Mouse (Mus musculus): ENCODE measurements around the gene Ptbp1. TPM values are rescaled to one million over a fixed set of nuclear protein-coding genes. Genes with fewer than 3 reads are reported as not detected.
"Not testable (repeated sequence)": the region's sequence is repeated elsewhere in the genome, so short reads cannot be mapped to it uniquely, and the experiment has no call there.

The Ptbp1 gene
- polyA plus RNA-seq, 2 experiments from 2014 or later = 103 to 274 TPM

DNA sequence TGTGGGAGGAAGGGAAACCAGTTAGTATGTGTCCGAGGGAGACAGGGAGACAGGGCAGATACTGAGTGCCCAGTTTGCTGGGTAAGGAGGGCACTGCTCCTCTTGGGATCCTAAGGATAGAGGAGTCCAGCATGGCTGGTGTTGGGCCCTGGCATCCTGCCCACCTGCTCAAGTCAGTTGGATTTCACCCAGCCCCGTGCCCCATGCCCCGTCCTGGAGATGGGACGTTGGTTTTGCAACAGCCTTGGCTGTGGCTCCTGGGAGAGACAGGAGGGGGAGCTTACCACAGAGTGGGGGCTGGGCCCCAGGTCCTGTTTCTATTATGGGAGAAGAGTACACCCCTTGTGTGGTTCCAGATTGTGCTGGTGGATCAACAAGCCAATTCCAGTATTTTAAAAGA, 30.2 kb downstream of the Ptbp1 start:
- no peak for ATAC-seq

DNA sequence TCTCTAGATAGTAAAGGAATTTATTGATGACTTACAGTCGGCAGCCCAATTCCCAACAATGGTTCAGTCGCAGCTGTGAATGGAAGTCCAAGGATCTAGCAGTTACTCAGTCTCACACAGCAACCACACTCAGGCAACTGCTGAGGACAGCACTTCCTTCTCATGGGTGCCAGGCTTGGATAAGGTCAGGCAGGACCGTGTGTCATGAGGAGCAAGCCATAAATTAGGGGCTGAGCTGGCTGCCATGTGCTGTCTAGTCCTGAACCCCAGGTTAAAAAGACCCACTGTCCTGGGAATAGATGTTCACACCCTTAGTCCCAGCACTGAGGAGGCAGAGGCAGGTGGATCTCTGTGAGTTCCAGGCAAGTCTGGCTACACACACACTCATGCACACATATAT, 30.7 kb downstream of the Ptbp1 start:
- not testable (repeated sequence) for ATAC-seq

DNA sequence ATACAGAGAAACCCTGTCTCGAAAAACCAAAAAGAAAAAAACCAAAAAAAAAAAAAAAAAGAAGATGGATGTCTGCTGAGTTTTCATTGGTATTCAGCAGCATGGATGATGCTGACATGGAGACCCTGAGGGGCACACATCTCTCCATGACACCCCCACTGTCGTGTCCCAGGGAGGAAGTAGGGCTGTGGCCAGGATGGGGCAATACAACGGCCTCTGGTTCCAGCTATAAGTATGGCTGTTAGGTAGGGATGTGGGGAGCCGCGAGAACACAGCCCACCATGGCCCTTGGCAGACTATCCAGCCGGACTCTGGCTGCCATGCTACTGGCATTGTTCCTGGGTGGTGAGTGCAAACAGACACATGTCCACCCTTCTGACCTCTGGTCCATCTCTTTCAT, 31.8 kb downstream of the Ptbp1 start, which contains the start of gene Elane:
Gene Elane, plus strand, starts transcription at position 194 of the 400 bp plus-strand sequence.
- no peak for ATAC-seq

DNA sequence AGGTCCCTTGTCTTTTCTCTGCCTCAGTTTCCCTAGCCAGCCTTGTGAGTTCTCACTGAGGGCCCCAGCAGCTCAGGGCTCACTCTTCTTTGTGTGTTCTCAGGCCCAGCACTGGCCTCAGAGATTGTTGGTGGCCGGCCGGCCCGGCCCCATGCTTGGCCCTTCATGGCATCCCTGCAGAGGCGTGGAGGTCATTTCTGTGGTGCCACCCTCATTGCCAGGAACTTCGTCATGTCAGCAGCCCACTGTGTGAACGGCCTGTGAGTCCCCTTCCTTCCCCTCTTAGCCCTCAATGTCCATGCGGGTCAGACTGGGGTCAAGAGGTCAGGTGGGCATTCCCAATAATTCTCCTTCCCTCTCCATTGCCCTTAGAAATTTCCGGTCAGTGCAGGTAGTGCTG, 32.4 kb downstream of the Ptbp1 start:
- ATAC-seq = no peak

DNA sequence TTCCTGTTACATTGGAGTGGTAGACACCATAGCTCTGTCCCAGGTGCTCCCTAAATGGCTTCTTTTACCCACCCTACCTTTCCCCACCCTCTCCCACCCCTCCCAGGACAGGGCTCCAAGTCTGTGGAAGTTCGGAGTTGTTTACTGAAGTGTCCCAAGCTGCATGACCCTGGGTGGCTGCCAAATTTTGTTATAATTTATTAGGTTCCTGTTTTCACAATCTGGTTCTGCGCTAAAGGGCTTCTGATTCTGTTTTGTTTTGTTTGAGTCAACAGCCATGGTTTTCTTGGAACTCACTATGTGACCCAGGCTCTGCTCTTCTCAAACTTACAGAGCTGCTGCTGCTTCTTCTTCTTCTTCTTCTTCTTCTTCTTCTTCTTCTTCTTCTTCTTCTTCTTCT, 35.2 kb downstream of the Ptbp1 start:
- ATAC-seq = no peak

DNA sequence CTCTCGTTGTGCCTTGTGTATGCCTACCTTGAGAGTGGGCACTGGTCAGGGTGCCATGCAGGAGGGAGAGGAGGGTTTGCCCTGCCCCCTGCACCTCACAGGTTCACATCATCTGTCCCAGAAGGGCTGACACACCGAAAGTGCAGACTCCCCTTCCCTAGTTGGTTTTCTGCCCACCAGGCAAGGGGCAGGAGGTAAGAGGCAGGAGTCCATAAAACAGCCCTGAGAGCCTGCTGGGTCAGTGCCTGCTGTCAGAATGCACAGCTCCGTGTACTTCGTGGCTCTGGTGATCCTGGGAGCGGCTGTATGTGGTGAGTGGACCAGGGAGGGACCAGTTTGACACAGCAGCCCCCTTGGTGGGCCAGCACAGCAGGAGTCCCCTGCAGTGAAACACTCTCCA, 36.4 kb downstream of the Ptbp1 start, which contains the start of gene Cfd:
Gene Cfd, plus strand, starts transcription at position 184 of the 400 bp plus-strand sequence.
- ATAC-seq = no peak

DNA sequence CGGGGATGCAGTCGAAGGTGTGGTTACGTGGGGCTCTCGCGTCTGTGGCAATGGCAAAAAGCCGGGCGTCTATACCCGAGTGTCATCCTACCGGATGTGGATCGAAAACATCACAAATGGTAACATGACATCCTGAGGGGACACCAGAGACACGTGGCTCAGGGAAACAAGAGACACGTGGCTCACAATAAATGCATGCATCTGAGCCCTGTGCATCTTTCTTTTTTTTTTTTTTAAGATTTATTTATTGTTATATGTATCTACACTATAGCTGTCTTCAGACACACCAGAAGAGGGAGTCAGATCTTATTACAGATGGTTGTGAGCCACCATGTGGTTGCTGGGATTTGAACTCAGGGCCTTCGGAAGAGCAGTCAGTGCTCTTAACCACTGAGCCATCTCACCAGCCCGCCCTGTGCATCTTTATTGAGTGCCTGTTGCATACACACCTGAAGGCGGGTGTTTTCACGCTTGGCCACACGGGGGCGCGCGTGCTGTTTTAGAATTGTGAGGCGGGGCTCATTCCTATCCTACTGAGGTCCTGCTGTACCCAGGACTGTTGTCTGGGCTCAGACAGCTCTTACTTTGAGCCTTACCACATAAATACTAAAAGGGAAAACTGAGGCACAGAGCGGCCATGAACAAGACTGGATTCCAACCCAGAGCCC, 38.4 kb downstream of the Ptbp1 start:
- ATAC-seq = peak; percentile 73

DNA sequence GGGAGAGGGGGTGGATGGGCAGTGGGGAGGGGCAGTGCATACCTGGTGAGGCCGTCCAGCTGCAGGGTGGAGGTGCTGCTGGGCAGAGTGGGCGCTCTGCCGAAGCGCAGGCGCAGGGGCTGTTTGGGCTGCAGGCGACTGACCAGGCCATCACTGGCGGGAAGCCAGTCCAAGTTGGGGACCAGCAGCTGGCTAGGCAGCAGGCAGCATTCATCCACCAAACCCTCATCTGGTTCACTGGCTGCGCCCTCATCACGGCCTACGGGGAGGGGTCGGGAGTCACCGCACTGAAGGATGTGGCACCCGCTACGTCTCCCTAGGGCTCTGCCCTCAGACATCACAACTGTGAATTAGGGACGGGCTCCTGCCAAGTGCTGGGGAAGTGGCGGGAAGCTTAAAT, 42.1 kb downstream of the Ptbp1 start:
- no peak for ATAC-seq

DNA sequence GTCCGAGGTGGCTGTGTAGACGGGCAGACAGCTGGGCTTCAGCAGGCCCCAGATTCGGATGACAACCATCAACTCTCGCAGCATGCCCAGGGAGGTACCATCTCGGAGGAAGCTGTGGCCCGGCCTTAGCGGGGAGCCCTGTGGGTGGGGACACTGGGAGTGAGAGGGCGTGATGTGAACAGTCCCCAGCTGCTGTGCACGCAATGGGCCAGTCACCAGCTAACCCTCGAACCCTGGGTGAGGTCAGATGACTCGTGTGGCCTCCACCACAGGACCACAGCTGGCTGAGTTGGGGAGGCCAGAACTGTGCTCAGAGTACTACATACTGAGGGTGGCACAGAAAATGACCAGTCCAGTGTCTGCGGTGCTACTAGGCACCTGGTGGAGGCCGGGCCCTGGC, 42.6 kb downstream of the Ptbp1 start:
- no peak for ATAC-seq

DNA sequence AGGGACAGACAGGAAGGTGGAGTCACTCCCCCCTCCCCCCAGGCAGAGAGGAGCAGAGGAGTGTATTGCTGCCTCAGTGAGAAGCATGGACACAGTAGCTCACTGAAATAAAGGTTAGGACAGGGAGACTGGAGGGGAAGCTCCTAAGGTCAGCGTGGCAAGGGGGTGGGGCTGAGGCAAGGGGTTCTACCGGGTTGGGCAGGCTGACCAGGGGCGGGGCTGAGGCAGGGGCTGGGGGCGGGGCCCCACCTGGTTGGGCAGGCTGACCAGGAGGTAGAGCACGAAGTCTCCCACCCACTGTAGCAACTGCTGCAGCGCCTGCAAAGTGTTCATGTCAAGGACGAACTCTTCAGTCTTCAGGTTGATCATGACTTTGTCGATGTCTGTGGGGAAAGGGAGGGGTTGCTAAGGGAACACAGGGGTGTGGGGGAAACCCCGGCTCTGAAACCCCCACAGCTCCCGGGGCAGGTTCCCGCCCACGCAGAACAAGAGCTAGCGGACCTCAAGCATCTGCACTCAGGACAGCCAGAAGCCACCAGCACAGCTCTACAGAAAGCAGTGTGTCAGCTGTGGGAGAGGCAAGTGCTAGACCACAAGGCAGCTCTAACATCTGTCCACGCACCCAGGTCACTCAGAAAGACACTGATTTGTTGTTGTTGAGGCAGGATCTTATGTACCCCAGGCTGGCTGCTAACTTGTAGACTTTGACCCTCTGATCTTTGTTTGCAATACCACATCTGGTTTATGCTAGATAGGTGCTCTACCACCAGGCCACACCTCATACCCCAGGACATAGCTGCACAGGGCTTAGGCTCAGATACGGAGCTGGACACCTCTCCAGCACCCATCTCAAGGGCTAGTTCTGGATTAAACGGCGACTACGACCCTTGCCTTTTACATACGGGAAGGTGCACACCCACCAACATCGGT, 43.4 kb downstream of the Ptbp1 start:
- ATAC-seq = peak; percentile 74

DNA sequence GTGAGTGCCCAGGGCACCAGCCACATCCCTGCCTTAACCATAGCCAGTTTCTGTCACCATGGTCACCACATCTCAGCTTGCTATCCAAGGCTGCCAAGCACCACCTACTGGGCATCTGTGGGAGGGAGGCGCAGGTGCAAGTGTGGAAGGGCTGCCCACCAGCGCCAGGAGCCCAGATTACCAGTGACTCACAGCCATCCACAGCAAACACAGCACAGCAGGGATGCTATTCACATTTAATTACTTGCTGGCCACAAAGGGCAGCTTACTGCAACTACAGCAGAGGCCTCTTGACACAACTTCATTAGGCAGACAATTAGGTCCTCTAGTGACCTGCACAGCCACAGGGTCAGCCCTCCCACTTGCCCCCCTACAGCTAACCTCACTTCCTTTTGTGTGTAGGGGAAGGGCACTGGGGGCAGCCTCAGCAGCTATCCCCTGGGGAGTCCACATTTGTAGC, 46.8 kb downstream of the Ptbp1 start:
- no peak for ATAC-seq

DNA sequence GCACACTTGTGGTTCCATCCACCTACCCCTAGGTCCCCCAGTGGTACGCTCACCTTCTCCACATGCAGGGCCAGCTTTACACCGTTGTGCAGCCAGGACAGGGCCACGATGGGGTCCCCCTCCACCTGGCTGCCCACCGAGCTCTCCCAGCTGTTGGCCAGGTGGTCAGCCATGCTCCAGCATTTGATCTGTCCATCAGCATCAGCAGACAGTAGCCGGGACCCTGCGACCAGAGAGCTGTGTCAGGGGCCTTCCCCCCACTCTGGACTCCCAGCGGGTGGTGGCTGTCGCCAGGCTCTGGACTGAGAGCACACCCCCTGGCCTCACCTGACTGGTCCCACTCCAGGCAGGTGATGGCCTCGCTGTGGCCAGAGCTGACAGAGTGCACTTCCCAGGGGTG, 52.5 kb downstream of the Ptbp1 start:
- no peak for ATAC-seq

DNA sequence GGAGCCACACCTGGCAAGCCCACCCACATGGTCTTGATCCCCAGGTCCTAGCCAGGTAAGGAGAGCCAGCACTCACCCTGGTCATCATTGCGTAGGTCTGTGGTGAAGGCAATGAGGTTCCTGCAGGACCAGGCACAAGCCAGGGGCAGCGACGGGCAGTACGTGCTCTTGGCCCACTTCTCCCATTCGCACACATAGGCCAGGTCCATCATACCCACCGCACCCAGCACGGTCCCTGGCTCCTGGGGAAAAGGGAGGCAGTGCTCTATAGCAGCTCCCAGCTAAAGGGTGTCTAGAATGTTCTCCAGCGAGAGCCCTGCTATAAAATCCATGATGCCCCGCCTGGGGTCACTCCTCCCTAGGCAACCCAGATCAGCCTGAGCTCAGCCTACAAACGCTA, 53.2 kb downstream of the Ptbp1 start:
- ATAC-seq = no peak

DNA sequence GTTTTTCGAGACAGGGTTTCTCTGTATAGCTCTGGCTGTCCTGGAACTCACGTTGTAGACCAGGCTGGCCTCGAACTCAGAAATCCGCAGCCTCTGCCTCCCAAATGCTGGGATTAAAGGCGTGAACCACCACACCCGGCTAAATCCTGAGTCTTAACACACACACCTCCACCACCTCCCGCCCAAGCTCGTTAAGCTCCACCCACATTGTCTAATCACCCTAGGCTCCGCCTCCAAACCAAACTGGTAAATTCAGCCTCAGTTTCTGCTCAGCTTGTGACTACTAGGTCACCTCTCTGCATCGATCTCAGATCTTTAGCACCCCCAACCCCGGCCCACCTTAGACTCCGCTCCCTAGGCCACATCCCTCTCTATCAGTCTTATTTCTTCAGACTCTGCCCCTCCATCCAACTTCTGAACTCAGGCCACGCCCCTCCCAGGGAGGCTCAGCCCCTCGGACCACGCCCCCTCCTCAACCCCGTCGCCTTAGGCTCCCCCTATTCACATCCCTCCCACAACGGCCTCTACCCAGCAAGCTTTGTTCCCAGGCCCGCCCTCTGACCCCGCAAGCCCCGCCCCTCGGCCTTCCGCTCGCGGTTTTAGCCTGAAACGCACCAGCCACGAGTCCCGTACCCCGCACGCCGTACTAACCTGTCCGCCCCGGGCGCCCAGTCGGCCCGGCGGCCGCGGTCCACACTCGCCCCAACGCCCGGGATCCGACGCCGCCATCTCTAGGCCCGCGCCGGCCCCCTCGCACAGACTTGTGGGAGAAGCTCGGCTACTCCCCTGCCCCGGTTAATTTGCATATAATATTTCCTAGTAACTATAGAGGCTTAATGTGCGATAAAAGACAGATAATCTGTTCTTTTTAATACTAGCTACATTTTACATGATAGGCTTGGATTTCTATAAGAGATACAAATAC, 54.2 kb downstream of the Ptbp1 start, which contains the start of gene Med16:
Gene Med16, minus strand, starts transcription at position 757 of the 925 bp plus-strand sequence.
- peak; percentile 95 for ATAC-seq

DNA sequence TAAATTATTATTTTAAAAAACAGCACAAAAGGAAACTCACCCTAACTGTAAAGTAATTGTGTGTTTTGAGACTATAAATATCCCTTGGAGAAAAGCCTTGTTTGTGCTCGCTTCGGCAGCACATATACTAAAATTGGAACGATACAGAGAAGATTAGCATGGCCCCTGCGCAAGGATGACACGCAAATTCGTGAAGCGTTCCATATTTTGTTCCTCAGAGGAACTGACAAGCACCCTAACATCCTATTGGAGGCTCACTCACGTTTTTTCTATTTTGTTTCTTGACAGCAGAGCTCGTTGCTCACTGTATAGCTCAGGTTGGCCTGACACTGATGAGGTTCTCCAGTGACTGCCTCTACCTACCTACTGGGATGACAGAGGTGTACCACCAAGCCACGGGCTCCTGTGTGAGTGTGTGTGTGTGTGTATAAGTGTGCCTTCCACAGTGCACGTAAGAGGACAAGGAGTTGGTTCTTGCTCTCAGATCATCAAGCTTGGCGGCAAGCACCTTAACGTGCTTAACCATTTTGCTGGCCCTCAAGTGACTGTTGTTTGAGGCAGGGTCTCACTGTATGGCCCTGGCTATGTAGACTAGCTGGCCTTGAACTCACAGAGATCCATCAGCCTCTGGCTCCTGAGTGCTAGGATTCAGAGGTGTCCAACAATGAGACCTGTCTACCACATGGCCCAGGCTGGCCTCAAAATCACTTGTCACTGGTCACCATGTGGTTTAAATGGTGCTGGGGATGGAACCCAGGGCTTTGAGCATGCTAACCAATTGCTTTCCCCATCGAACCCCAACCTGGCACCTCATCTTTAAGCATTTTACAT, 55.1 kb downstream of the Ptbp1 start:
- ATAC-seq = peak; percentile 38

DNA sequence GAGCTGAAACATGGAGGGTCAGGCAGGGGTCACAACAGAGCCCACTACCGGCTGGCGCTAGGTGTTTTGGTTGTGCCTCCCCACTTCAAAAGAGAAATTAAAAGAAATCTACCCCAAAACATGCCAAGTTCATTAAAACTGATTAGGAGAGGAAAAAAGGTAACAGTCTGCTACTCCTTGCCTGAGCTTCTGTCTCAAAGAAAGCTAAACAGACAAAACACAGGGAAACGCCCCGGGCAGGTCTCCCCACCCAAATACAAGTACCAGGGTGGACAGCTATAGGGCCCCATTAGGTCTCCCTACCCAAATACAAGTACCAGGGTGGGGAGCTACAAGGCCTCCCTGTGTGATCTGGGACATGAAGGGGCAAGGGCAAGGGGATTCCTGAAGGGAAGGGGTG, 56.3 kb downstream of the Ptbp1 start, which contains the start of gene Gm26602:
Gene Gm26602, plus strand, starts transcription at position 301 of the 400 bp plus-strand sequence.
- ATAC-seq = no peak

DNA sequence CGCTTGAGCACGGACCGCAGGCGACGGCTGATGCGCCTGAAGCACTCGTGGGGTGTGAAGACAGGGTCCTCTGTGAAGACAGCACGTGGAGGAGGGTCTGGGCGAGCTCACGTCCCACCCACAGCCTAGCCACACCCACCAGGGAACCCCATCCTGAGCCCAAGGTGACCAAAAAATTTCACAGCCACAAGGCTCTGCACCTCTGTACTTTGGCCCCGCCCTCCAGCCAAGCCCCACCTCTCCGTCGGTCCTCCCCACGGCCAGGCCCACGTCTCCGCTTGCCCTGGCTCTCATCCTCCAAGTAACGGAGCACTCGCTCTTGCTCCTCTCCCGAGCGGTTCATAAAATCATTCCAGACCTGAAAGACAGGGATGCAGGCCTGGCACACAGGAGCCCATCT, 58.2 kb downstream of the Ptbp1 start:
- ATAC-seq = no peak

All from CD4-positive, CD25-positive, alpha-beta regulatory T cell, adult 4 months (primary cell).